In the genomic region with DNA sequence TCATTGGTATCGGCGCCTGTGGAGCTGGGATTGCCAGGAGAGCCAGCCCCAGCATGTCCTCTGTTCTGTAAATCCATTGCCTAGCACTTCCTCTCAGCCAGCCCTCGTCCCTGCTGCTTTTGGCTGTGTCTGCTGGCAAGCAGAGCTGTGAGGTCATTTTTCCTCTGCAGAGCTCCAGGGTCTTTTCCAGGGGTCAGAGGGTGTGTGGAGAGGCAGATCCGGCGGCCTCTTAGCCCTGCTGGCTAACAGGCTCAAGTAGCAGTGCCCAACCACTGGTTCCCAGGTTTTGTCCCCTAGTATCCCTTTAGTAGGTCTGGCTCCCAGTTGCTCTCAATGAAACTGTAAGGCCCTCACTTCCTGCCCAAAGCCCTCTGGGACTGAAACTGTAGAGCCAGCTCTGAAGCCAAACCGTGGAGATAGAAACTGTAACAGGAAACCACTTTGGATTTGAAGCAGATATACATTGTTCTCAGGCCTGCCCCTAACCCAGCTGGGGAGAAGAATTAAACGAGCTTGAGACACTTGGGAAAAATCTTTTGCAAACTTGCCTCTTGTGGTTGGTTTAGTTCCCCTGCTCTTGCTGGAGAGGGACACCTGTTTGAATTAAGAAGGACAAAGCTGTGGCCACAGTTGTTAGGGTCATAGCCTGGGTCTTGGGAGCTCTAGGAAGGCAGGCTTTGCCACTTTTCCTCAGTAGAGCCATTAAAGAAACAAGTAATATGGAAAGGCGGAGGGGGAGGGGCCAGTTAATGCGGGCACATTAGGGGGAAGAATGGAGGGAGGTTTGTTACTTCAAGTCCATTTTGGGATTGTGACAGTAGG, we compare ENCODE assay signal across 8 mouse cellular contexts.
DNase-seq lines count a peak whose midpoint lies in the region; ATAC-seq and TF ChIP-seq lines count a peak whose summit lies in the region.

No protein-coding gene starts in this region.

- H3K4me2 ChIP-seq in heart, postnatal 0 days (ENCODE audit: low read depth, low read length), result no peak overlapping the region

- no peaks in the 10 kb centered on the region for H3K9me3 ChIP-seq in heart, postnatal 0 days (replicated peaks; ENCODE audit: control insufficient read depth, low read length)
- H3K9me3 ChIP-seq in midbrain, embryonic 10.5 days (replicated peaks), result no peaks in the 10 kb centered on the region

- DNase-seq in left cerebral cortex, postnatal 4 days, result peak; percentile 61
- DNase-seq in left cerebral cortex, adult 2 months (ENCODE audit: extremely low spot score in 1 of 2, low spot score in 2 of 2), result no peak
- peak; percentile 72 for DNase-seq in heart, postnatal 0 days (ENCODE audit: low spot score)
- peak; percentile 51 to 56 for DNase-seq in kidney, postnatal 36 days
- peak; percentile 44 for DNase-seq in midbrain, embryonic 10.5 days (ENCODE audit: low spot score)
- no peak for DNase-seq in urinary bladder, adult 2 months (ENCODE audit: low spot score)
- no peak for DNase-seq in adrenal gland, postnatal 4 days (ENCODE audit: low spot score in 2 of 2)

- intact Hi-C loops in left cerebral cortex, postnatal 4 days (cut with DNase I), result no loop called here
- intact Hi-C loops in left cerebral cortex, adult 2 months (cut with DNase I), result no loop called here

- H3K27me3 ChIP-seq in heart, postnatal 0 days (ENCODE audit: control insufficient read depth, insufficient read depth, low read length), result no peaks in the 10 kb centered on the region
- H3K27me3 ChIP-seq in midbrain, embryonic 10.5 days (ENCODE audit: low read depth, poor library complexity, severe bottlenecking), result no peaks in the 10 kb centered on the region

- no peak overlapping the region for H3K4me3 ChIP-seq in left cerebral cortex, adult 2 months
- H3K4me3 ChIP-seq in embryonic fibroblast, embryonic 13.5 days (ENCODE audit: insufficient read depth, low read length), result no peak overlapping the region
- H3K4me3 ChIP-seq in heart, postnatal 0 days (ENCODE audit: low read depth, low read length), result no peak overlapping the region
- H3K4me3 ChIP-seq in midbrain, embryonic 10.5 days, result no peak overlapping the region

- peak; percentile 74 for ATAC-seq in heart, postnatal 0 days (ENCODE audit: insufficient read depth, low read depth)

- no peak for TF ChIP-seq POLR2A in embryonic fibroblast, embryonic 13.5 days (IDR thresholded peaks at IDR 0.05; ENCODE audit: low read depth, low read length)

- H3K9ac ChIP-seq in heart, postnatal 0 days (replicated peaks; ENCODE audit: low read depth, low read length), result no peak overlapping the region

- H3K4me1 ChIP-seq in embryonic fibroblast, embryonic 13.5 days (ENCODE audit: control insufficient read depth, insufficient read depth, low read length), result peaks cover 14% of the 10 kb centered on the region
- peaks cover 16% of the 10 kb centered on the region; the same call in 1 of the 2 replicates for H3K4me1 ChIP-seq in heart, postnatal 0 days (ENCODE audit: control insufficient read depth, insufficient read depth)
- peaks cover 46% of the 10 kb centered on the region for H3K4me1 ChIP-seq in midbrain, embryonic 10.5 days

- TF ChIP-seq CTCF in left cerebral cortex, adult 2 months (IDR thresholded peaks at IDR 0.05), result no peak
- TF ChIP-seq CTCF in embryonic fibroblast, embryonic 13.5 days (IDR thresholded peaks at IDR 0.05; ENCODE audit: borderline replicate concordance, insufficient read depth, low read length), result no peak
- TF ChIP-seq CTCF in heart, postnatal 0 days (IDR thresholded peaks at IDR 0.05; ENCODE audit: low read depth), result no peak

- no peaks in the 10 kb centered on the region for H3K36me3 ChIP-seq in heart, postnatal 0 days (replicated peaks; ENCODE audit: control insufficient read depth, insufficient read depth, low read length)
- no peaks in the 10 kb centered on the region for H3K36me3 ChIP-seq in midbrain, embryonic 10.5 days

- WGBS in heart, postnatal 0 days, result 39% methylated on average over 9 of the region's 9 CpGs
- WGBS in midbrain, embryonic 10.5 days, result 42% methylated on average over 9 of the region's 9 CpGs

- H3K27ac ChIP-seq in left cerebral cortex, adult 2 months, result no peak overlapping the region
- peak overlapping the region; percentile 32; the same call in 1 of the 2 replicates for H3K27ac ChIP-seq in embryonic fibroblast, embryonic 13.5 days (ENCODE audit: insufficient read depth, low read length)
- H3K27ac ChIP-seq in heart, postnatal 0 days (ENCODE audit: low read depth), result peak overlapping the region; percentile 77
- peak overlapping the region; percentile 76 for H3K27ac ChIP-seq in midbrain, embryonic 10.5 days (replicated peaks)

- no peak; the same call in 1 of the 2 replicates for TF ChIP-seq EP300 in heart, postnatal 0 days (IDR thresholded peaks at IDR 0.05; ENCODE audit: low read depth)

Comparison
In these comparisons a context has a peak if more than half of its experiments do, and no peak if none do; other contexts are left out.
1. DNase-seq: peak in left cerebral cortex, postnatal 4 days (single experiment), heart, postnatal 0 days (single experiment), kidney, postnatal 36 days (2 of 2) and midbrain, embryonic 10.5 days (single experiment); none in left cerebral cortex, adult 2 months (0 of 2), urinary bladder, adult 2 months (single experiment) and adrenal gland, postnatal 4 days (0 of 2).